Mouse (Mus musculus) liver, adult 2 months (tissue): ENCODE results near the gene Txndc17.

Experiments used
- CTCF ChIP-seq: fragments of 200-500 bp; IDR thresholded peaks from 2 replicates; pipeline ENCODE4 v1.5.1; 2011; ENCODE audit warnings: low read depth, low read length, control low read depth
- POLR2A ChIP-seq: fragments of 200-500 bp; IDR thresholded peaks from 2 replicates; pipeline ENCODE4 v1.6.1; 2011; ENCODE audit warnings: low read length, control low read depth; ENCODE audit not compliant: insufficient read depth; ENCODE audit errors: extremely low read depth

DNA sequence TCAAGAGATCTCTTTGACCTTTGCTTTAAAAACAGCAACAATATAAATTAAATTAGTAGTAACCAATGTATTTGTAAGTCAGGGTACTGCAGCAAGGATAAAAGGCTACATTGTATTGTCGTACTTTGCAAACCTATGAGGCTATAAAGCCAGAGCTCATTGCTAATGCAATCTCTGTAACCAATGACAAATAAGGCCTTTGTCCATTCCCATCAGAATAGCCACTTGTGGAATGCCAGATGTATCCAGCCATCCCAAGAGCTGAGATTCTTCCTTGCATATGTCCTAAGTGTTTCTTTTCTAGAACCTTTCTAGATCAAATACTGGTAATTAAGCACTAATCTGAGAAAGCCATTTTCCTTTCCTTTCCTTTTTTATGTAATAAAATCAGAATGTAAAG is 16.5 kb upstream of the Txndc17 start:
- TF ChIP-seq CTCF (no peak), POLR2A (no peak)
